Mouse (Mus musculus) small intestine, adult 2 months (tissue): Measurements from ENCODE around the gene Muc4. TPM values are rescaled to one million over a fixed set of nuclear protein-coding genes. Genes with fewer than 3 reads are reported as not detected.

Source experiments
- H3K27ac ChIP-seq: fragments of 200-500 bp; 2 replicates; pipeline ENCODE4 v1.5.1; 2012; ENCODE audit warnings: low read depth, low read length, control low read depth, inconsistent platforms; ENCODE audit not compliant: insufficient read depth
- H3K27me3 ChIP-seq: fragments of 200-500 bp; 2 replicates; pipeline ENCODE4 v1.6.1; 2012; ENCODE audit warnings: mild to moderate bottlenecking, moderate library complexity, low read length, inconsistent platforms; ENCODE audit not compliant: control insufficient read depth, insufficient read depth
- H3K36me3 ChIP-seq: fragments of 200-500 bp; 2 replicates; pipeline ENCODE4 v1.6.1; 2012; ENCODE audit warnings: mild to moderate bottlenecking, low read length, control low read depth, inconsistent platforms; ENCODE audit not compliant: control insufficient read depth, insufficient read depth
- H3K4me1 ChIP-seq: fragments of 200-500 bp; 2 replicates; pipeline ENCODE4 v1.6.1; 2012; ENCODE audit warnings: low read length, inconsistent platforms, mixed read lengths; ENCODE audit not compliant: control insufficient read depth, insufficient read depth, insufficient read length
- H3K4me3 ChIP-seq: fragments of 200-500 bp; 2 replicates; pipeline ENCODE4 v1.5.1; 2012; ENCODE audit warnings: low read depth, mild to moderate bottlenecking, control low read depth, inconsistent platforms, low read length, moderate library complexity
- CTCF ChIP-seq: fragments of 200-500 bp; IDR thresholded peaks from 2 replicates; pipeline ENCODE4 v1.5.1; 2012; ENCODE audit warnings: low read depth, mild to moderate bottlenecking, control low read depth, inconsistent platforms, low read length, moderate library complexity, mixed read lengths; ENCODE audit not compliant: insufficient replicate concordance, insufficient read length; ENCODE audit errors: extremely low read depth
- POLR2A ChIP-seq: fragments of 200-500 bp; IDR thresholded peaks from 2 replicates; pipeline ENCODE4 v1.6.1; 2012; ENCODE audit warnings: low read depth, mild to moderate bottlenecking, control low read depth, inconsistent platforms, low read length, moderate library complexity
- WGBS: fragments of 180-500 bp; shearing (Covaris S2); methylation state at CpG from one replicate; pipeline ENCODE4 v1.1.7; 2018; 5-methylcytosine and 5-hydroxymethylcytosine counted together
- polyA plus RNA-seq: library from polyadenylated mRNA; depleted of rRNA; stranded (reverse); fragments of >200 nt; gene quantifications from 2 replicates; pipeline ENCODE4 v1.2.3, GENCODE M21; 2012; rRNA removed

Gene Muc4
- polyA plus RNA-seq, result 18.8 and 39.8 TPM in 2 replicates

DNA sequence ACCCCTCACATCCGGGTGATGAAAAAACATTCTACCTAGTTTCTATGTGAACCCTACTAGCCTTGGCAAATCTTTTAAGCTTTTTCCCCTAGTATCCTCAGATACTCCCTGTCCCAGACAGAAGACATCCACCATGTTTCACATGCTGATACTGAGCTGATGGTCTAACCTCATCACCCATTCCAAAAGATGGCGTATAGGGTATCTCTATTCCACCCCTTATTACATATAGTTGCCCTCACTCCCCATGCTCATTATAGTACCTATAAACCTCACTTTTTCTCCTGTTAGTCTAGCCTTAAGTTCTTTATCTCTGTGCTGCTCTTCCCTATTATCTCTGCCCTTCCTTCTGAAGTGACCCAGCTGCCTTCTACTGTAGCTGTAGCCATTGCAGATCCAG lies at the start of gene Muc4:
Gene Muc4, plus strand, starts transcription at position 301 of the 400 bp plus-strand sequence.
- Histone ChIP-seq H3K4me1 (peaks cover 23% of the 10 kb centered on the region), H3K27ac (peak within 1 kb of the TSS; percentile 73), H3K36me3 (no peaks in the 10 kb centered on the region), H3K27me3 (no peaks in the 10 kb centered on the region), H3K4me3 (peak within 1 kb of the TSS; percentile 55)
- TF ChIP-seq CTCF (no peak), POLR2A (no peak)
- 87% methylated on average over 2 of the region's 2 CpGs for WGBS

DNA sequence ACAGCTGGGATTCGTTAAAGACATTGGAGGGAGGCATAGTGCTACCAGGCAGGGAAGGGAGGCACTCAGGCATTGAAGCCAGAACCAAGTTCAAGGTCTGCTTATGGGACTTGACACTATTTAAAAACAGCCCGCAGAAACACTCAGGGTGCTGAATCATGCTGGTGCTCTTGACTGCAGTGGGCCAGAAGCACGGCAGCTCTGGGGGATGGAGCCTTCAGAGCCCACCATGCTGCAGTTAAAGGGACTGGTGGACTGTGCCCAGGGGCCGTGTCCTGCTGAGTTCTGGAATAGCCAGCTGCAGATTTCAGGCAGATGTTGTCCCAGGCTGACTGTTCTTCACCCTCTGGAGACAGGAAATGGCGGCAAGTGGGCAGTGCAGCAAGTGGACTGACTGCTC lies 49.7 kb upstream of the Muc4 start:
- TF ChIP-seq CTCF (no peak), POLR2A (no peak)
- Histone ChIP-seq H3K36me3 (peaks cover 8% of the 10 kb centered on the region), H3K4me1 (no peaks in the 10 kb centered on the region), H3K27me3 (no peaks in the 10 kb centered on the region), H3K27ac (no peak overlapping the region), H3K4me3 (no peak overlapping the region)
- whole genome bisulfite sequencing, result 68% methylated on average over 5 of the region's 5 CpGs

DNA sequence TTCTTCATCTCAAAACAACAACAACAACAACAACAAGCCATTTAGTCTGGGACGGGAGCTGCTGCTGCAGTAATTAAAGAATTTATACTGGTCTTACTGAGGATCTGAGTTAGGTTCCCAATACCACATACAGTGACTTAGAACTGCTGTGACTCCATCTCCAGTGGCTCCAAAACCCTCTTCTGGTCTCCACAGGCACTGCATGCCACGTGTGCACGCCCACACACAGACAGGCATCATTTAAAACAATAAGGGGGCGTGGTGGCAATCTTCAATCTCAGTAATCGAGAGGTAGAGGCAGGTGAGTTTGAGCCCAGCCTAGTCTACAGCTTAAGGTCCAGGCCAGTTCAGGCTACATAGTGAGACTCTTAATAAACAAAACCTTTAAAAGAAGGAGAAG lies 48.5 kb upstream of the Muc4 start:
- WGBS, result 52% methylated on average over 5 of the region's 5 CpGs

DNA sequence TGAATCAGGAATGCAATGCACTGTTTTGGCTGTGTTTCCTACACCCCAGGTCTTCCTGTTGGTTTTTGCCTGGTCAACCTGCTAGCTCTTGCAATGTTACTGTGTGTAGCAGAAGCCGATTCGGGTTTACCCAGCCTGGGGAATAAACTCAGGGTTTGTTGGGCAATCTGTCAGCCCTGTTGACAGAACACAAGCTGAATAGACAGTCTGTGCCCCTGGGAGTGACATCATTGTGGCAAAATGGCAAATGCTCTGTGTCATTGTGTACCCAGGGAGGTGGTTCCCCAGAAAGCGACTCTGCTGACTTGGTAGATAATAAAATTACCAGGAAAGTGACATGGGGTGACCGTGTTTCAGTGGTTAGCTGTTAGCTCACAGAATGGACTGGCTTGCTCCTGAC lies 46.9 kb upstream of the Muc4 start:
- no peak overlapping the region for H3K27ac ChIP-seq
- no peaks in the 10 kb centered on the region for H3K27me3 ChIP-seq
- no peak for TF ChIP-seq POLR2A
- no peak for TF ChIP-seq CTCF
- no peaks in the 10 kb centered on the region for H3K36me3 ChIP-seq
- no peak overlapping the region for H3K4me3 ChIP-seq
- WGBS, result 25% methylated on average over 4 of the region's 4 CpGs
- no peaks in the 10 kb centered on the region for H3K4me1 ChIP-seq

More for the DNA sequence above, 48.5 kb upstream of the Muc4 start:
- no peaks in the 10 kb centered on the region for H3K27me3 ChIP-seq
- no peak for TF ChIP-seq CTCF
- TF ChIP-seq POLR2A, result no peak
- H3K4me1 ChIP-seq, result no peaks in the 10 kb centered on the region
- H3K36me3 ChIP-seq, result peaks cover 5% of the 10 kb centered on the region
- H3K4me3 ChIP-seq, result no peak overlapping the region
- H3K27ac ChIP-seq, result no peak overlapping the region

GRCm38 (mm10) chr16:32689501-32689900 lies 46.2 kb upstream of the Muc4 start:
- TF ChIP-seq CTCF (no peak), POLR2A (no peak)
- Histone ChIP-seq H3K27ac (no peak overlapping the region), H3K36me3 (no peaks in the 10 kb centered on the region), H3K4me1 (no peaks in the 10 kb centered on the region), H3K4me3 (no peak overlapping the region), H3K27me3 (no peaks in the 10 kb centered on the region)
- 9% methylated on average over 9 of the region's 9 CpGs for WGBS

DNA sequence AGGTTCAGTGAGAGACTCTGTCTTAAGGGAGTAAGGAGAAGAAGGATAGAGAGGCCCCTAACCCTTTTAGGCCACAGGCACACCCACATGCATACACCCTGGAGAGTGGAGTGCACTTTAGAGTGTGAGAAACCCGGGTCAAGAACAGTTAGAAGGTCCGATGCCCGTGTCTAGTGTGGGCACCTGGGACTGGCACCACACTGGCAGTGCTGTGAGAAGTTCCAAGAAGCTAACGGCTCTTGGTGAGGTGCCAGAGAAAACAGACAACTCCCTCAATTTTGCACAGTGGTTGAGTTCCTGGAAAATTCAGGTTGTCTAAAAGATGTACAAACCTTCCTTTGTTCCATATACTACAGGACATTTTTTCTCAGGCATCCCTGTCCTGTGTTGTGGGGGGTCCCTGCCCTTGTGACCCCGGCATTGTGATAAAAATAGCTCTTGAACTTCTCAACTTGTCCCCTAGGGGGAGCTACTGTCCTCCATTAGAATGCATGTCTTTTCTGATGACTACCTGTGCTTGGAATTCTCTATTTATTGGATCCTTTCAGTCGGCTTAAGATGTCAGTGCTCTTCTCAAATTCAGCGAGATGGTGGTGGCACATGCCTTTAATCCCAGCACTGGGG lies 38.7 kb upstream of the Muc4 start:
- peaks cover 16% of the 10 kb centered on the region for H3K4me1 ChIP-seq
- no peak overlapping the region for H3K27ac ChIP-seq
- TF ChIP-seq CTCF (peak; percentile 79; the same call in 1 of the 2 replicates), POLR2A (no peak)
- no peaks in the 10 kb centered on the region for H3K27me3 ChIP-seq
- WGBS, result 9% methylated on average over 7 of the region's 7 CpGs
- H3K4me3 ChIP-seq, result no peak overlapping the region
- no peaks in the 10 kb centered on the region for H3K36me3 ChIP-seq

DNA sequence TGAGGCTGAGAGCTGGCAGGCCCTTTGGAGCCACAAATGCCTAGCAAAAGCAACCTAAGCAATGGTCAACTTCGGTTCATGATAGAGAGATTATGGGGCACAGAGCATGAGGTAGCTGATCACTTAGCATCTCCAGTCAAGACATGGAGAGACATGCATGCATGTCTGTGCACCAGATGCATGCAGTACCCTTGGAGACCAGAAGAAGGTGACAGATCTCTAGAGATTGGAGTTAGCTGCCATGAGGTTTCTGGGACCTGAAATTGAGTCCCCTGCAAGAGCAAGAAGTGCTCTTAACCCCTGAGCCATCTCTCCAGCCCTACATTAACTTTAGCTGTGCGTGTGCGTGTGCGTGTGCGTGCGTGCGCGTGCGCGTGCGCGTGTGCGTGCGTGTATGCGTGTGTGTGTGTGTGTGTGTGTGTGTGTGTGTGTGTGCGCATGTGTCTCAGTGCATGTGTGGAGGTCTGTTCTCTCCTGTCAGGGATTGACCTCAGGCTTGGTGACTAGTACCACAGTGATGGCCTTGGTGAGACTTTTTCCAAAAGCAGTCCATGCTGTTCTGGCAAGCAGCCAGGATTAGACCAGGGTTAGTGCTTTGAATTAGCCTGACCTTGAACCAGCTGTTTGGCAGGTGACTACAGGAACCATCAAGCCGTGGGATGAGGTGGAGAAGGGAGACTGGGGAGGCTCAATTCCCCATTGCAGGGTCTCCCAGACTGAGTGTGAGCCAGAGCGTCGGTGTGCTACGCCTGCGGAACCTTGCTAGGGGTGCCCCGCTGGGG lies 37.8 kb upstream of the Muc4 start:
- Histone ChIP-seq H3K4me1 (peaks cover 16% of the 10 kb centered on the region), H3K4me3 (no peak overlapping the region), H3K27me3 (no peaks in the 10 kb centered on the region), H3K36me3 (no peaks in the 10 kb centered on the region), H3K27ac (no peak overlapping the region)
- no peak for TF ChIP-seq CTCF
- TF ChIP-seq POLR2A, result no peak
- 90% methylated on average over 22 of the region's 22 CpGs for WGBS
